Mouse (Mus musculus) midbrain, embryonic 14.5 days (tissue): ENCODE results near the gene Gm42417. TPM values are rescaled to one million over a fixed set of nuclear protein-coding genes. Genes with fewer than 3 reads are reported as not detected.

Experiments used
- ATAC-seq: fragments of 200-750 bp; cut with Nextera tagmentation; 2 replicates; pipeline ENCODE4 v1.8.0; 2017; ENCODE audit warnings: moderate number of reproducible peaks, moderate library complexity; ENCODE audit not compliant: low FRiP score, low TSS enrichment
- DNase-seq: peaks from one replicate; pipeline ENCODE4 v3.0.0-alpha.2; 2015
- H3K27ac ChIP-seq: fragments of 300-500 bp; sonication (generic); replicated peaks from 2 replicates; pipeline ENCODE4 v1.5.1; 2014; ENCODE audit warnings: mild to moderate bottlenecking, low read depth, low read length, moderate library complexity
- H3K27me3 ChIP-seq: fragments of 300-500 bp; sonication (generic); 2 replicates; pipeline ENCODE4 v1.6.1; 2014; ENCODE audit warnings: low read length, control low read depth, mixed read lengths; ENCODE audit not compliant: control insufficient read depth, insufficient read depth
- H3K36me3 ChIP-seq: fragments of 300-500 bp; sonication (generic); 2 replicates; pipeline ENCODE4 v1.6.1; 2014; ENCODE audit warnings: low read length, control low read depth; ENCODE audit not compliant: control insufficient read depth, insufficient read depth
- H3K4me1 ChIP-seq: fragments of 300-500 bp; sonication (generic); 2 replicates; pipeline ENCODE4 v1.6.1; 2014; ENCODE audit warnings: mild to moderate bottlenecking, antibody characterized with exemption, low read length, control low read depth; ENCODE audit not compliant: control insufficient read depth, insufficient read depth
- H3K4me2 ChIP-seq: fragments of 300-500 bp; sonication (generic); 2 replicates; pipeline ENCODE4 v1.6.1; 2014; ENCODE audit warnings: mild to moderate bottlenecking, low read length, moderate library complexity
- H3K4me3 ChIP-seq: fragments of 300-500 bp; sonication (generic); replicated peaks from 2 replicates; pipeline ENCODE4 v1.5.1; 2014; ENCODE audit warnings: low read depth, low read length
- H3K9ac ChIP-seq: fragments of 300-500 bp; sonication (generic); replicated peaks from 2 replicates; pipeline ENCODE4 v1.6.1; 2014; ENCODE audit warnings: mild to moderate bottlenecking, low read length, moderate library complexity
- H3K9me3 ChIP-seq: fragments of 300-500 bp; sonication (generic); 2 replicates; pipeline ENCODE4 v1.6.1; 2016; ENCODE audit warnings: low read length, control low read depth, mixed read lengths; ENCODE audit not compliant: control insufficient read depth
- WGBS: fragments of 180-500 bp; shearing (Covaris S2); extraction: QIAGEN DNeasy Blood & Tissue Kit; methylation state at CpG from one replicate; pipeline ENCODE4 v1.1.7; 2014; 5-methylcytosine and 5-hydroxymethylcytosine counted together
- microRNA-seq: library from miRNA; unstranded; fragments of <30 nt; microRNA quantifications from one replicate; pipeline ENCODE4, GENCODE M21; 2016
- polyA plus RNA-seq: library from polyadenylated mRNA; unstranded; fragments of >200 nt; fragmentation: Nextera tagmentation; extraction: Ambion mirVana; gene quantifications from 2 replicates; pipeline ENCODE4 v1.2.1, GENCODE M21; 2014

Gene Gm42417
- polyA plus RNA-seq, 1 experiment from 2014 or later = not detected

DNA sequence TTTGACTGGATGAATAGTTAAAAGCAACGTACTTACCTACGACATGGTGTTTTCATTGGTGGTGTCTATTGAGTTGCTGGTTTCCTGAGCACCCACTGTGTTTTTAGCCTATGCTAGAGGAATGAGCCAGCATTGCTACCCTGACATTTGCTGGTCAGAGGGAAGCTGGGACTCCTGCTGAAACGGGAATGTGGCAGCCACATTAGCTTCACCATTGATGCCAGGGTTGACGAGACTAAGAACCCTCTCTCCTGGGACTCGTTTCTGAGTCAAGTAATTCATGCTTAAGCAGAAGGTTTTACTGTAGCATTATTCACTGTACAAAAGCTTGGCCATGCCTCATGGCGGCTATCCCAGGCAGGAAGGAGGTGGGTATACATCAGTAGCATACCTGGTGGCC lies 49.6 kb downstream of the Gm42417 start:
- H3K4me3 ChIP-seq = no peak overlapping the region
- H3K4me1 ChIP-seq = no peaks in the 10 kb centered on the region
- H3K27ac ChIP-seq = no peak overlapping the region
- no peak overlapping the region for H3K9ac ChIP-seq
- ATAC-seq (no peak), DNase-seq (peak; percentile 17)
- H3K27me3 ChIP-seq = no peaks in the 10 kb centered on the region
- WGBS = 63% methylated on average over 6 of the region's 6 CpGs
- no peaks in the 10 kb centered on the region for H3K36me3 ChIP-seq
- H3K9me3 ChIP-seq = no peaks in the 10 kb centered on the region
- no peak overlapping the region for H3K4me2 ChIP-seq

GRCm38 (mm10) chr1:36487111-36487510 lies 52.1 kb downstream of the Gm42417 start:
- H3K27me3 ChIP-seq = no peaks in the 10 kb centered on the region
- ATAC-seq = no peak
- H3K4me3 ChIP-seq = no peak overlapping the region
- no peaks in the 10 kb centered on the region for H3K36me3 ChIP-seq
- no peak for DNase-seq
- no peak overlapping the region for H3K9ac ChIP-seq
- no peak overlapping the region for H3K27ac ChIP-seq
- no peaks in the 10 kb centered on the region for H3K4me1 ChIP-seq
- H3K4me2 ChIP-seq = no peak overlapping the region
- no peaks in the 10 kb centered on the region for H3K9me3 ChIP-seq
- 35% methylated on average over 9 of the region's 9 CpGs for WGBS

DNA sequence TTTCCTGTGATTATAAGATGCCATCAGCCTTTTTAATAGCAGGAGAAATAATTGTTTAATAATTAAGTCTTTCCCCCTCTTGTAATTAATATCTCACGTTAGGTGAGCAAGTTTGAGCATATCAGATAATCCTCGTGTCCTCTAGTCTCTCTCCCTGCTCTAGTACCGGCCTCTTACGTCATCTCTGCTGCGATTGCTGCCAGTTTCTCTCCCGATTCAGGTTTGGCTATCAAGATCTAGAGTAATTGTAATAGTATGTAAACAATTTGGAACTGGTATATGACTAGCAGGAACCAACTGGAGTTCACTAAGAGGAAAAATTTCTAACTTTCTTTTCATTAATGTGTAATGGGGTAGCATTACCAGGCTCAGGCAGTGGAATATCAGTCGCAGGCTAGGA lies 54.1 kb downstream of the Gm42417 start:
- Histone ChIP-seq H3K4me2 (no peak overlapping the region), H3K4me3 (no peak overlapping the region), H3K27ac (no peak overlapping the region), H3K27me3 (no peaks in the 10 kb centered on the region), H3K9me3 (no peaks in the 10 kb centered on the region), H3K4me1 (no peaks in the 10 kb centered on the region), H3K36me3 (no peaks in the 10 kb centered on the region), H3K9ac (no peak overlapping the region)
- ATAC-seq (no peak), DNase-seq (no peak)
- 82% methylated on average over 7 of the region's 7 CpGs for WGBS

DNA sequence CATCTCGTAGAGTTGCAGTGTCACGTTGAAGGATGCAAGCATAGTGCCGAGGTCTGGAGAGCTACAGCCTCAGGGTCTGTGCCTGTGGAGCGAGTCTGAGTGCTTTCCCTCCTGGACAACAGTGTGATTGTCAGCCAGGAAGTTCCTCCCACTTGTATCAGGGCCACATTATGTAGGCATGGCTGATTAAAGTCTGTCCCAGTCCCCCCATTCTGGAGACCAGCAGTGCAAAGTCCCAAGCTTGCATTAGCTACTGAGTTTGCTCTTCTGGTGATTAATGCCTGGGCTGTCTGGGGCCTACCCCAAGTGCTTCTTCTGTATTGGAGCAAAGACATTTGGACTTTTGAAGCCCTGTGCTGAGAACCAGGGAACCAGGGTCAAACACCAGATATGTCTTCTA lies 55.4 kb downstream of the Gm42417 start:
- H3K4me1 ChIP-seq = no peaks in the 10 kb centered on the region
- H3K27me3 ChIP-seq = no peaks in the 10 kb centered on the region
- H3K36me3 ChIP-seq = no peaks in the 10 kb centered on the region
- no peak overlapping the region for H3K4me2 ChIP-seq
- no peaks in the 10 kb centered on the region for H3K9me3 ChIP-seq
- no peak overlapping the region for H3K27ac ChIP-seq
- no peak overlapping the region for H3K9ac ChIP-seq
- ATAC-seq (no peak), DNase-seq (no peak)
- 75% methylated on average over 4 of the region's 4 CpGs for WGBS
- H3K4me3 ChIP-seq = no peak overlapping the region

Small RNA genes within 50 kb of the gene (microRNA-seq; reads per million reads assigned to microRNA genes)
- not detected for gene Gm47280

Other genes with a start within 250 kb of the Gm42417 start
- gene Arid5a, start 231.7 kb downstream of the Gm42417 start, polyA plus RNA-seq = 2.0 and 2.5 TPM in 2 replicates
- gene Kansl3, start 170.2 kb downstream of the Gm42417 start, polyA plus RNA-seq = 30.3 and 39.7 TPM in 2 replicates
- gene Fer1l5, start 167.1 kb downstream of the Gm42417 start, polyA plus RNA-seq = 2.0 and 2.1 TPM in 2 replicates
- gene Lman2l, start 94.2 kb downstream of the Gm42417 start, polyA plus RNA-seq = 41.2 and 42.7 TPM in 2 replicates
- gene Cnnm4, start 67.8 kb downstream of the Gm42417 start, polyA plus RNA-seq = 9.5 and 11.9 TPM in 2 replicates
- gene Cnnm3, start 27.6 kb downstream of the Gm42417 start, polyA plus RNA-seq = 6.5 and 7.6 TPM in 2 replicates
- gene Ankrd23, start 2.5 kb downstream of the Gm42417 start, polyA plus RNA-seq = 10.4 and 10.5 TPM in 2 replicates
- gene Ankrd39, start 8.0 kb upstream of the Gm42417 start, polyA plus RNA-seq = 22.3 and 28.5 TPM in 2 replicates
- gene Sema4c, start 18.9 kb upstream of the Gm42417 start, polyA plus RNA-seq = 4.7 and 8.7 TPM in 2 replicates
- gene Fam178b, start 143.8 kb upstream of the Gm42417 start, polyA plus RNA-seq = 0.29 TPM in 1 of 2 replicates, not detected in the other
- gene Cox5b, start 152.0 kb upstream of the Gm42417 start, polyA plus RNA-seq = 606 and 777 TPM in 2 replicates
- 0.51 and 0.80 TPM in 2 replicates for gene 4933424G06Rik, start 170.7 kb upstream of the Gm42417 start, polyA plus RNA-seq
- gene Actr1b, start 175.0 kb upstream of the Gm42417 start, polyA plus RNA-seq = 77.9 and 81.9 TPM in 2 replicates
- gene Zap70, start 222.4 kb upstream of the Gm42417 start, polyA plus RNA-seq = 1.7 and 2.0 TPM in 2 replicates